ENCODE assay signal across 25 mouse cellular contexts in genomic region chr3:58153141-58153540, GRCm38 (mm10).
DNase-seq lines count a peak whose midpoint lies in the region; ATAC-seq and TF ChIP-seq lines count a peak whose summit lies in the region.
"Had no signal": no experiment of that assay in that cellular context is flagged by ENCODE, and none has a peak within 500 bp of the region (broad histone marks: within the 10 kb centered on the region; RNA-seq: fewer than 3 reads in every experiment).

No protein-coding gene starts in this region.

- H3K36me3 ChIP-seq in forebrain, postnatal 0 days (ENCODE audit: insufficient read depth), result no peaks in the 10 kb centered on the region
- H3K36me3 ChIP-seq in forebrain, embryonic 13.5 days (ENCODE audit: poor library complexity, severe bottlenecking), result no peaks in the 10 kb centered on the region
- H3K36me3 ChIP-seq in intestine, embryonic 15.5 days, result no peaks in the 10 kb centered on the region
- no peaks in the 10 kb centered on the region for H3K36me3 ChIP-seq in liver, postnatal 0 days (replicated peaks; ENCODE audit: insufficient read depth, low read length)
- H3K36me3 ChIP-seq: embryonic facial prominence, embryonic 15.5 days; forebrain, embryonic 15.5 days; heart, embryonic 15.5 days; kidney, embryonic 15.5 days; limb, embryonic 15.5 days; lung, embryonic 15.5 days; midbrain, embryonic 15.5 days had no signal

- WGBS in forebrain, postnatal 0 days, result 77% methylated on average over 3 of the region's 3 CpGs
- WGBS in forebrain, embryonic 13.5 days, result 85% methylated on average over 3 of the region's 3 CpGs
- 41% methylated on average over 3 of the region's 3 CpGs for WGBS in intestine, embryonic 15.5 days
- WGBS in liver, postnatal 0 days (ENCODE audit: insufficient replicate concordance), result 63% methylated on average over 3 of the region's 3 CpGs

- H3K4me2 ChIP-seq in forebrain, postnatal 0 days (ENCODE audit: low read depth), result no peak overlapping the region
- no peak overlapping the region for H3K4me2 ChIP-seq in forebrain, embryonic 13.5 days
- no peak overlapping the region for H3K4me2 ChIP-seq in intestine, embryonic 15.5 days (replicated peaks)
- no peak overlapping the region for H3K4me2 ChIP-seq in liver, postnatal 0 days (ENCODE audit: low read depth, low read length)
- H3K4me2 ChIP-seq: embryonic facial prominence, embryonic 15.5 days; forebrain, embryonic 15.5 days; heart, embryonic 15.5 days; hindbrain, embryonic 14.5 days; kidney, embryonic 15.5 days; limb, embryonic 15.5 days; lung, embryonic 15.5 days; midbrain, embryonic 15.5 days had no signal

- no peak overlapping the region for H3K27ac ChIP-seq in forebrain, postnatal 0 days (ENCODE audit: low read depth, low read length)
- H3K27ac ChIP-seq in forebrain, embryonic 13.5 days, result no peak overlapping the region
- no peak overlapping the region for H3K27ac ChIP-seq in intestine, embryonic 15.5 days
- no peak overlapping the region for H3K27ac ChIP-seq in liver, postnatal 0 days (ENCODE audit: low read depth)
- H3K27ac ChIP-seq: embryonic facial prominence, embryonic 15.5 days; forebrain, embryonic 15.5 days; gastrocnemius, adult 2 months; heart, embryonic 15.5 days; hindbrain, embryonic 14.5 days; kidney, embryonic 15.5 days; limb, embryonic 15.5 days; liver, embryonic 14.5 days; lung, embryonic 15.5 days; midbrain, embryonic 15.5 days had no signal

- H3K9me3 ChIP-seq in forebrain, postnatal 0 days (ENCODE audit: low read length), result no peaks in the 10 kb centered on the region
- H3K9me3 ChIP-seq in forebrain, embryonic 13.5 days (replicated peaks), result no peaks in the 10 kb centered on the region
- no peaks in the 10 kb centered on the region for H3K9me3 ChIP-seq in intestine, embryonic 15.5 days
- H3K9me3 ChIP-seq in liver, postnatal 0 days (ENCODE audit: low read length), result no peaks in the 10 kb centered on the region
- H3K9me3 ChIP-seq: embryonic facial prominence, embryonic 15.5 days; forebrain, embryonic 15.5 days; heart, embryonic 15.5 days; limb, embryonic 15.5 days; lung, embryonic 15.5 days; midbrain, embryonic 15.5 days had no signal

- ATAC-seq in forebrain, postnatal 0 days, result peak; percentile 45; the same call in 1 of the 2 replicates
- ATAC-seq in forebrain, embryonic 13.5 days, result no peak
- ATAC-seq in intestine, embryonic 15.5 days, result peak; percentile 87
- no peak for ATAC-seq in liver, postnatal 0 days
- no peak for ATAC-seq in monocyte, adult 5-6 weeks (replicated peaks; ENCODE audit: insufficient number of reproducible peaks, low FRiP score, low TSS enrichment, poor library complexity, severe bottlenecking)
- ATAC-seq: forebrain, embryonic 15.5 days; inflammation-experienced regulatory T-cells, adult 6 months; midbrain, embryonic 15.5 days had no signal

- H3K27me3 ChIP-seq in forebrain, postnatal 0 days (ENCODE audit: insufficient read depth, low read length), result no peaks in the 10 kb centered on the region
- no peaks in the 10 kb centered on the region for H3K27me3 ChIP-seq in forebrain, embryonic 13.5 days
- no peaks in the 10 kb centered on the region for H3K27me3 ChIP-seq in intestine, embryonic 15.5 days (replicated peaks)
- H3K27me3 ChIP-seq in liver, postnatal 0 days (ENCODE audit: insufficient read depth, low read length), result no peaks in the 10 kb centered on the region
- H3K27me3 ChIP-seq: embryonic facial prominence, embryonic 15.5 days; forebrain, embryonic 15.5 days; heart, embryonic 15.5 days; kidney, embryonic 15.5 days; limb, embryonic 15.5 days; lung, embryonic 15.5 days; midbrain, embryonic 15.5 days had no signal

- intact Hi-C loops in left cerebral cortex, postnatal 10 days (cut with DNase I), result no loop called here

- H3K4me1 ChIP-seq in forebrain, postnatal 0 days (ENCODE audit: insufficient read depth), result no peaks in the 10 kb centered on the region
- H3K4me1 ChIP-seq in forebrain, embryonic 13.5 days, result no peaks in the 10 kb centered on the region
- H3K4me1 ChIP-seq in intestine, embryonic 15.5 days (replicated peaks), result 0 out of 2 replicates have a peak, but pooled peaks cover 2% of the 10 kb centered on the region
- H3K4me1 ChIP-seq in liver, postnatal 0 days (ENCODE audit: insufficient read depth), result no peaks in the 10 kb centered on the region
- H3K4me1 ChIP-seq: forebrain, embryonic 15.5 days; heart, embryonic 15.5 days; kidney, embryonic 15.5 days; limb, embryonic 15.5 days; lung, embryonic 15.5 days; midbrain, embryonic 15.5 days had no signal

- H3K9ac ChIP-seq in forebrain, postnatal 0 days, result no peak overlapping the region
- no peak overlapping the region for H3K9ac ChIP-seq in forebrain, embryonic 13.5 days
- H3K9ac ChIP-seq in intestine, embryonic 15.5 days, result no peak overlapping the region
- no peak overlapping the region for H3K9ac ChIP-seq in liver, postnatal 0 days (replicated peaks)
- H3K9ac ChIP-seq: embryonic facial prominence, embryonic 15.5 days; forebrain, embryonic 15.5 days; heart, embryonic 15.5 days; hindbrain, embryonic 14.5 days; kidney, embryonic 15.5 days; limb, embryonic 15.5 days; liver, embryonic 14.5 days; lung, embryonic 15.5 days; midbrain, embryonic 15.5 days had no signal

- TF ChIP-seq EP300 in liver, postnatal 0 days (IDR thresholded peaks at IDR 0.05; ENCODE audit: low read depth), result no peak

- no peak for TF ChIP-seq CTCF in forebrain, postnatal 0 days (IDR thresholded peaks at IDR 0.05; ENCODE audit: low read depth)
- TF ChIP-seq CTCF in liver, postnatal 0 days (IDR thresholded peaks at IDR 0.05; ENCODE audit: low read depth), result no peak

- no peak for DNase-seq in forebrain, postnatal 0 days
- DNase-seq in left cerebral cortex, adult 9 months (ENCODE audit: low spot score in 2 of 2), result peak; percentile 36 to 41
- DNase-seq in left cerebral cortex, postnatal 10 days (ENCODE audit: extremely low spot score in 1 of 2, low spot score in 2 of 2), result no peak
- DNase-seq in right cerebral cortex, postnatal 36 days (ENCODE audit: low spot score in 2 of 2), result peak; percentile 32 to 38
- DNase-seq in liver, postnatal 0 days, result no peak
- DNase-seq: adrenal gland, postnatal 14 days; cerebellum, adult 8-10 months; gastrocnemius, adult 2 months; heart, postnatal 36 days; kidney, postnatal 36 days; lung, postnatal 36 days; thymus, adult 2 months had no signal

- H3K4me3 ChIP-seq in forebrain, postnatal 0 days (ENCODE audit: low read depth, low read length), result no peak overlapping the region
- H3K4me3 ChIP-seq in forebrain, embryonic 13.5 days, result no peak overlapping the region
- H3K4me3 ChIP-seq in intestine, embryonic 15.5 days (replicated peaks), result no peak overlapping the region
- H3K4me3 ChIP-seq in liver, postnatal 0 days (ENCODE audit: low read depth, low read length), result no peak overlapping the region
- H3K4me3 ChIP-seq: embryonic facial prominence, embryonic 15.5 days; forebrain, embryonic 15.5 days; gastrocnemius, adult 2 months; heart, embryonic 15.5 days; kidney, embryonic 15.5 days; limb, embryonic 15.5 days; lung, embryonic 15.5 days; midbrain, embryonic 15.5 days had no signal

Comparison
In these comparisons a context has a peak if more than half of its experiments do, and no peak if none do; other contexts are left out.
1. ATAC-seq: peak in forebrain, postnatal 0 days (single experiment) and intestine, embryonic 15.5 days (single experiment); none in forebrain, embryonic 13.5 days (single experiment), liver, postnatal 0 days (single experiment) and monocyte, adult 5-6 weeks (single experiment).
2. DNase-seq: peak in left cerebral cortex, adult 9 months (2 of 2) and right cerebral cortex, postnatal 36 days (2 of 2); none in forebrain, postnatal 0 days (single experiment), left cerebral cortex, postnatal 10 days (0 of 2) and liver, postnatal 0 days (single experiment).